Mouse (Mus musculus): ENCODE results near the gene Rack1.

- TF ChIP-seq MAFK (IDR thresholded peaks at IDR 0.05; ENCODE audit: insufficient read depth, low read depth, low read length) (no peak), ZNF384 (IDR thresholded peaks at IDR 0.05; ENCODE audit: low read depth, low read length) (no peak), ZC3H11A (IDR thresholded peaks at IDR 0.05; ENCODE audit: borderline replicate concordance, low read depth, low read length) (no peak)
Measured at GRCm38 (mm10) chr11:48750428-48750827, 49.7 kb upstream of the Rack1 start.

All from ES-E14 (cell line).